Mouse (Mus musculus) left cerebral cortex, postnatal 4 days (tissue): Measurements from ENCODE around the gene Adh1. TPM values are rescaled to one million over a fixed set of nuclear protein-coding genes. Genes with fewer than 3 reads are reported as not detected.
A peak's percentile ranks its signal among the peaks of the same experiment; 100 is the strongest.

Source experiments
- DNase-seq: peaks from one replicate; pipeline ENCODE4 v3.0.0-alpha.2; 2022
- intact Hi-C: fragments of 180-260 bp; cut with DNase I; formaldehyde crosslinking; loops from one replicate; pipeline ENCODE4 v1.15.1; 2025
- total RNA-seq, 2 experiments: library from RNA; stranded (reverse); gene quantifications; 2 replicates each; pipeline ENCODE4 v1.2.3; 2021

Adh1 gene
- total RNA-seq, 2 experiments from 2014 or later = 2.0 to 2.3 TPM

- intact Hi-C loops = no loop called here
- DNase-seq = no peak
Observed at GRCm38 (mm10) chr3:138240411-138240810, 20.4 kb upstream of the Adh1 start.

DNA sequence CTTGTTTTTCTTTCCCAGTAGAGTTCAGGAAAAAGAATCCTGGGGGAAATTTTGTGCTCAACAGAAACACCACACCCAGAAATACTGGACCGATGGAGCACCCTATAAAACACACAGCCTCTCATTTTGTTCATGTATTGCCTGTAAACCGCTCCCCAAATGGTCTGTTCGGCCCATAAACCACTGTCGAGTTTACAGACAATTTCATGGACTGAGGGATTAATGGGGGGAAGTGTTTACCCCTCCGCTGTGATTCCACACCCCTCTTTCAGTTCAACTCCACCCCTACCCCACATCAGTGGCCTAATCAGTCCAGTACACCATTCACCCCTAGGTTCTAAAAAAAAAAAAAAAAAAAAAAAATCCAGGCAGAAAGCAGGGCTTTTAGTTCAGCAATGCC is 19.8 kb upstream of the Adh1 start:
- no peak for DNase-seq

DNA sequence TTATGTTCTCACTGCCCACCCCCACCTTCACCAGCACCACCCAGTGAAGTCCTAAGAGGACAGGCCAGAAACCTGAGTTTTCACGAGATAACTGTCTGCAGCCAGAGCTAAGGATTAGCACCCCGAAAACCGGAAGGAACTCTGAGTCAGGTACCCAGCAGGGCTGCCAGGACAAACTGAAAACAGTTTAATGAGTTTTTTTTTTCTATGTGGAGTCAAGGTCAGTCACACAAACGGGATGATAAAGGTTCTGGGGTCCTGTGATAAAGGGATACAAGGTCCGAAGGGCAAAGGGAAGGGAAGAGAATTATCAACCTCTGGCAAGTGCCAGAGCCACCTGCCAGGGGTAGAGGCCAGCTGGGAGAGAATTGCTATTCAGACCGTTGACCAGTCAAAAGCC is 19.4 kb upstream of the Adh1 start:
- DNase-seq = no peak
- intact Hi-C loops = no loop called here

More for the DNA sequence above, 19.8 kb upstream of the Adh1 start:
- intact Hi-C loops = no loop called here

DNA sequence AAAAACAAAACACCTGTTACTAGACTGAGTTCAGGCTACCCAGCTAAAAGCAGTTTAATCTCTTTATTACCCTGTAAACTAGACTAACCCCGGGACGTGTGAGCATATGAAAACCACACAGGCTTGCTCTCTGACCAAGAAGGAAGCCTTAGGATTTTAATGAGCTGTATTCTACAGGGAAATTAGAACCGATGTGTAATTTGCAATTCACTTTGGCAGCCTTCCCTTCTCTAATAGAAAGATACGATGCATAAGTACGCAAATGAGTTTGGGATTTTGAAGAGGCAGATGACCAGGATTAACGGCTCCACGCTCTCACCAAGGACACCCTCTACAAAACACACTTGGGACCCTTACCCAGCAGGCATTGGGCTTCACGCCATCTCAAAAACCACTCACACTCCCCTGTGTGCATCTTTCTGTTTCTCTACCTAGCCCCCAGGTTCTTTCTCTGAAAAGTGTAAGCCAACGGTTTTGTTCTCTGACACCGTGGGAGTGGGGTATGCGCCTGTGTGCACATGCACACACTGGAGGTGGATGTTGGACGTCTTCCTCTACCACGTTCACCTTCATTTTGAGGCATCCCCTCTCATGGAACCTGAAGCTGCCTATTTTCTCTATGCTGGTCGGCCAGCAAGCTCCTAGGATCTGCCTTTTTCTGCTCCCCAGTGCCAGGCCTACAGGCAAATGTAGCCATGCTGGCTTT is 18.6 kb upstream of the Adh1 start:
- no peak for DNase-seq
- intact Hi-C loops = no loop called here

DNA sequence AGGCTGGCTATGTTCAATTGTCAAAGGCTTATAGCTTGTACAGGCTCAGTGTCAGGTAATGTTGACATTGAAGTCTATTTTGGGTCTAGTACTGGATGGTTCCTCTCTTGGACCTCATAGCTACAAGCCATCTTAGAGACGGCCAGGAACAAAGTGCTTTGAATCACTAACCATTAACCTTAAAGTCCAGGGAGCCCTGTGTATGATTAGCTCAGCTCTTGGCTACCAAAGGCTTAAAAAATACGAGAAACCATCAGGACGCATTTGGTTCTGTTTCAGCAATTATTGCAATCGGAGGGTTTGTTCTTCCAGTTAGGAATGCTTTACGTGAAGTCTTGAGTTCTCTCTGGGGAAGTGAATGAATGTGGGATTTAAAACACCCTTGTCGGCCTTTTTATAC is 17.9 kb upstream of the Adh1 start:
- intact Hi-C loops = no loop called here
- DNase-seq = no peak

DNA sequence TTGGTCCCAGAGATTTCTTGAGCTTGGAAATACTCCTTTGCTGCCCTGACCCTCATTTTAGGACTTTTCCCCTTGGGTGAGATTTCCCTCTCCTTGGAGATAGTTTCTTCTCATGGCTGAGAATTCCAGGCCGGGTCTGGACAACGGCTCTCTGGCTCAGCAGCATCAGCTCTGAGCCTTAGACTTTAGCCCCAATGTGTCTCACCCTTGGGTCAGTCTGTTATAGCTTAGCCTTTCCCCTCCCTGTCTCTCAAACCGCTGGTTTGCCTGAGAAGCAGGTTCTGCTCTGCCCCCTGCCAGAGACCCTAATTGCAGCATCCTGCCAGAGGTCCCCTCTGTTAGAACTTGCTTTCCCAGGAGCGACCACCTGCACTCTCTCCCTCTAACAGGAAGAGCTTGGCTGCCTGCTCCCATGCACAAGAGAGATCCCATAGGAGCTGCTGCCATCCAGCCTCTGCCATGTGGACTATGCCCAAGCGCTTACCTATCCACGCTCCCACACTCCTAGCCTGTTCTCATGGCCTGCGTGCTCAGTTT is 16.4 kb upstream of the Adh1 start:
- intact Hi-C loops = no loop called here
- no peak for DNase-seq

DNA sequence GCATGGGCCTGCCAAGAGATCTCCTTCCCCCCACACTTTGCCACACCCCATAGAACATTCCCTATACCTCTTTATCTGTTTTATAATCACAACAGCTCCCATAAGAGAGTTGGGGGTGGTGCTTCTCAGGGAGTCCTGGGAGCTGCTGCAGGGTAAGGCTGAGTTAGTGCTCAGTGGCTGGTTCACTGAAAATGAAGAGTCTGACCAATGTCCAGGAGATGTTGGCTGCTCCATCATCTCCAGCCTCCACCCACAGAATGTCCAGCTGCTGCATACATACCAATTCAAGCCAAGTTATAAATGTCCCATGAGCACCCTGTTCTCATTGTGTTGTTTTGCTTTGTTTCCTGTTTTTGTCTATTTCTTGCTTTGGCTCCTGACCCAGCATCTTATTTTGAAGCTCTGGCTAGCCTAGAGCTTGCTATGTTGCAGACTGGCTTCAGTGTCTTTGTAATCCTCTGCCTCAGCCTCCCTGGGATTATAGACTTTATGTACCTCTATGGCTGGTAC is 14.2 kb upstream of the Adh1 start:
- DNase-seq = no peak
- intact Hi-C loops = no loop called here

- intact Hi-C loops = no loop called here
- no peak for DNase-seq
Observed at GRCm38 (mm10) chr3:138247241-138247640, 13.6 kb upstream of the Adh1 start.

DNA sequence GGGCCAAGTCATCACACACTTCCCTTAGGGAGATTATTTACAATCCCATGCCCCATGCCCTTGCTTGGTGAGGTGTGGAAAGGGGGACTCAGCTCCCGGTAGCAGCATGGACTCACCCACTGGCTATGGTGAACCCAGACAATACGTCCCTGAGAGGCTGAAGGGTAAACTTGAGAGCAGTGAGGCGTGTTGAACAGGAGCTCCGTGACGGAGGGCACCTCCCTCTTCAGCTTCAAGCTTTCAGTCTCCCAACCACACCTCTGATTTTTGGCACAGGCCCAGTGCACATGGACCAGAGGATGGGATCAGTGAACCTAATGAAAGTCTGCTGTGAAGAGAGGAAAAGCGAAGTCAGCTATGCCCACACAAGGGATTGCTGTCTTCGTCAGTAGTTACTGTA is 12.8 kb upstream of the Adh1 start:
- peak; percentile 17 for DNase-seq
- intact Hi-C loops = no loop called here

- no peak for DNase-seq
- intact Hi-C loops = no loop called here
Observed at GRCm38 (mm10) chr3:138248746-138249145, 12.0 kb upstream of the Adh1 start.

DNA sequence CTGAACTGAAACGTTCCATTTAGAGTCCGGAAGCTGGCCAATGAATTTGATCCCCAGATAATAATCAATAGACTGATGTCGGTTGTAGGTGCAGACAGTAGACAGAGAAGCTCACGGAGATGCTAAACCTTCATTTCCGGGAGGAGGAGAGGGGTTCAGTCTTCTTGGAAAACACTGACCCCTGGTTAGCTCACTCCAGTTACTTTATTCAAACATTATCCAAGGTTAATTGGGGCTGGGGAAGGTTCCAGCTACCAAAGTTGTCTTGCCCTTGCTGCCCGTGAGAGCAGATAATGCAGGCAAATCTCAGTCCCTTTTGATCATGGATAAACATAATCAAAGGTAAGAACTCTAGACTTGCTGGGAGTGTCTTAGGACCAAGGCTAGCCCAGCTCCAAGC is 9.6 kb upstream of the Adh1 start:
- intact Hi-C loops = no loop called here
- DNase-seq = no peak

DNA sequence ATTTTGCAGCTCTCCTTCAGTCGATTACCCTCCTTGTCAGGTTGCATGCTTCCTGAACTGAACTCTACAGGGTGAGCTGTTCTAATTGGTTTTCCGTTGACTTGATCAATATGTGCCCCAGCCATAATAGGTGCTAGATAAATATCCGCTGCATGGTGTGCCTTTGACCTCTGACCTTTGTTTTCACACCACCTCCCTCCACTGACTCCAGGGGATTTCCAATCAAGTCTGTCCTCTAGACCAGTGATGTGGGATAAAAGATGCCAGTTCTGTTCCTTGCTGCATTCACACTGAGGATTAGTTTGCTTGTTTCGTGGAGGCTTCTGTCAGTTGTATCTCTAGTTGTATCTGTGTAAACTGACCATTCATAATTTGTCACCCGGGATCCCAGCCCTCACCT is 6.6 kb upstream of the Adh1 start:
- intact Hi-C loops = no loop called here
- no peak for DNase-seq

DNA sequence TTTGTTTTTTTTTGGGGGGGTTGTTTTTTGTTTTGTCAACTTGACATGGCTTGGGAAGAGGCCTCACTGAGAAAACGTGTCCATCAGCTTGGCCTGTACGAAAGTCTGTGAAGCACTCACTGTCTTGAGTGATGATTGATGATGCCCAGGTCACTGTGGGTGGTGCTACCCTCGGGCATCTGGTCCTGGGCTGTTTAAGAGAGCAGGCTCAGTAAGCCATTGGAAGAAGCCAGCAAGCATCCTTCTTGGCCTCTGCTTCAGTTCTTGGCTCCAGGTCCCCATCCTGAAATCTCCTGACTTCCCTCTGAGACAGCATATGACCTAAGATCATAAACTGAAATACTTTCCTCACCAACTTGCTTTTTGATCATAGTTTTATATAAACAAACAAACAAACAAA is 5.4 kb upstream of the Adh1 start:
- intact Hi-C loops = no loop called here
- DNase-seq = no peak

DNA sequence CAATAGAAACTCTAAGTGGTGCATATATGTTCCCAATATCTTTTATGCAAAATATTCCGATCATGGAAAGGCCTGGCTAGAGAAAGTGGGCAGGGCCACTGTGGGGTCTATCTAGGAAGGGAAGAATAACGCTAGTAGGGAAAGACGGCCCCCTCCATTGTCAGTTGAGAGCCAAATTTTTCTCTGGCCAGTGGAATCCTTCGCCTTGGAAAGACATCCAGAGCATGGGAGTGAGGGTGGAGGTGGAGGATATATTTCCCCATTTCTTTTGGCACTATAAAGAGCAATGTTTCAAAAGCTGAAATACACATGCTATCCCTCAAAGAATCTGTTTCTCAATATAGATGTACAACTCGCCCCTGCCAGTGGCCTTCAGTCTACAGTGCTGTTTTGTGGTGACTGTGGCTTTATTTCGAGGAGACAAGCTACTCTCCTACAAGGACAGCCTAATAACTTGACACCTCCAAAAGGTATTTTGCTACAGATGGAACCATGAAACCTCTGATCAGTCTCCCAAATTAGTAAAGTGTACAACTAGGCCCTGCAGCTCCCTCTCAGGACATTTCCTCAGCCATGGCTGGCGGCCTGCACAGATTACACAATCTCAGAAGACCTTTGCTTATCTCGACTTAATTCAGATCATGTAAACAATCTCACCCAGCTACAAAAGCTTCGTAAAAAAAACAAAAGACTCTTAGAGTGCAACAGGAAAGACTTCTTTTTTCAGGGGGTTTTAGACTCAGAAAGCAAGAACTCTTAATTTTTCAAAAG is 4.8 kb upstream of the Adh1 start:
- intact Hi-C loops = no loop called here
- no peak for DNase-seq

GRCm38 (mm10) chr3:138262568-138262967 is 1.8 kb downstream of the Adh1 start:
- no peak for DNase-seq
- intact Hi-C loops = no loop called here

GRCm38 (mm10) chr3:138263154-138263930 is 2.6 kb downstream of the Adh1 start:
- intact Hi-C loops = no loop called here
- DNase-seq = no peak

- intact Hi-C loops = no loop called here
- DNase-seq = no peak
Observed at GRCm38 (mm10) chr3:138264648-138265047, 3.9 kb downstream of the Adh1 start.

DNA sequence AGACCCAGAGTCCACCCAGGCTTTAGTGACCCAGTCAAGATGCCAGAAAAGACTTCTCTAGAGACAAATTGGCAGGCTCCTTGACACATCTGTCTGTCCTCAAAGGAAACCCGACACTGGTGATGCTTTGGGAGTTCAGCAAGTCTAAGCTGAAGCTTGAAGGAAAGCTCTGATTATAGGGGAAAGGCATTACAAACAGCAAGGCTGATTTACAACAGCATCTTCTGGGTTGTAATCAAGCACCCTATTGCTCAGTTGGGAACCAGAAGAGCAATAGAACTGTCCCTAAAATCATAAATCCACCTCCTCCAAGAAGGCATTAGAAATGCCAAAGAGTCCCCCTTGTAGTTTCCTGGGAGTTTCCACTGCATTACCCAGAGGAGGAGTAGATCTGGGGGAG is 9.7 kb downstream of the Adh1 start:
- DNase-seq = no peak
- intact Hi-C loops = no loop called here

DNA sequence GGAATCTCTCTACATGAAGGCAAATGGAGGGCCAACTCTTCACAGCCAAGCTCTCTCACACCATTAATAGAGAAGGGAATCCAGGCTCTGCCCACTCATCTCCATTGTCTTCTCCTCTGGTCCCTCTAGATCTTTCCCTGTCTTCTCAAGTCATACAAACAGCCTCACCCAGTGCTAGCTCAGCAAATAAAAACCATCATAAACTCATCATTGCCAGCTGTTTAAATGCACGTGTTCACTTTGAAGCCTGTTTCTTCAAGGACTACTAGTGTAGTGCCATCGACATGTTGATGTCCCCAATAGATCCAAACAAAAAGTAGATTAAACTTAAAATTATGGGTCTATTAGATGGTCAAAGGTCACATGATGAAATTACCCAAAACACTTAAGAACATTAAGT is 10.5 kb downstream of the Adh1 start:
- intact Hi-C loops = no loop called here

DNA sequence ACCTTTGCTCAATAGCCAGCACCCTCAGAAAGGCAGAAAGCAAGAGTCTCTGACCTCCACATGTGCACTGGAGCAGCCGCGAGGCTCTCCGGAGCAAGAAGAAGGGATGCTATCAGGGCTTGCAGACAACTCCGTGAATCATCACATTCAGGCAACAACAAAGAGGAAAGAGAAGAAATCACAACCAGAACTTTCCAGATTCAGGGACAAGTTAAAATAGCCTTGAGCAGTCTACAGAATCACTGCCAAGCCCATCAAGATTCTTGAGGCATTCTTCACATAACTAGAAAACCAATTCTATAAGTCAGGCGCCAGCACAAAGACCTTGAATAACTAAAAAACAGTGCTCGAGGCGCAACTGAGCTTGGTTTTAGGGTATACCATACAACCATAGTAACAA is 12.3 kb downstream of the Adh1 start:
- no peak for DNase-seq
- intact Hi-C loops = no loop called here

More for the DNA sequence above, 10.5 kb downstream of the Adh1 start:
- no peak for DNase-seq

GRCm38 (mm10) chr3:138275100-138275499 is 14.3 kb downstream of the Adh1 start:
- intact Hi-C loops = no loop called here
- DNase-seq = no peak
